Mouse (Mus musculus): ENCODE measurements at regions not wholly inside any gene's neighbourhood (a gene's known extent, or its start where the extent isn't known, plus 50 kb on each side); places are given as distances from the start of the nearest gene placed in this dataset.

DNA sequence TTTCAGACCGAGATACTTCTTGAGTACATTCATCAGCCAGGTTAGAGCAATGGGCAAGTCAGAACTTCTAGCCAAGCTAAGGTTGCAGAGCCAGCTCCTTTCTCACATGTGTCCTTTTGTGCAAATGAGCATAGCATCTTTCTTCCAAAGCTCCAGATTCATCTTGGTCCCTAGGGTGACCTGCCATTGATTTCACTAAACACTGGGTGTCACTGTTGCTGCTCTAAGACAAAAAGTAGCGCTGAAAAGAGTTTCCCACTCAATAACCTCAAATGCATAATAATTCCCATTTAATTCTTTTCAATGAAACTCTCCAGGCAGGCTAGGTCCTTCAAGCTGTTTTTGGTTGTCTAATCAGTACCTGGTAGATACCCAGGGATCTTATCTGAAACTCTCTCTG, 688.6 kb upstream of the BB014433 start:
- Histone ChIP-seq H3K4me3 (no peak overlapping the region), H3K9me3 (replicated peaks) (no peaks in the 10 kb centered on the region), H3K27ac (no peak overlapping the region), H3K27me3 (no peaks in the 10 kb centered on the region), H3K4me1 (no peaks in the 10 kb centered on the region), H3K4me2 (no peak overlapping the region), H3K9ac (no peak overlapping the region), H3K36me3 (ENCODE audit: poor library complexity, severe bottlenecking) (no peaks in the 10 kb centered on the region)
- 60% methylated on average over 2 of the region's 2 CpGs for WGBS
- no peak for ATAC-seq

DNA sequence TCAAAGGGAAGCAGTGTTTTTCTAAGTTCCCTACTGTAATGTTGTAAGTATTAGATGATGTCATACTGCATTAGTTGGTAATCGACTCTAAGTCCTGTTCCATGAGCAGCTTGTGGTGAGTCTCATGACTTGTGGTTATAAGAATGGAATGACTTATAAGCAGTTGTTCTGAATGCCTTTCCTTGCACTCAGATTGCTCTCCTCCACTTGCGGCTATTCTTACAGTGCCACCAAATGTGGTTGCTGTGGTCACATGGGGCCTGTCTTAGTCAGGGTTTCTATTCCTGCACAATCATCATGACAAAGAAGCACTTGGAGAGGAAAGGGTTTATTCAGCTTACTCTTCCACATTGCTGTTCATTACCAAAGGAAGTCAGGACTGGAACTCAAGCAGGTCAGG, 685.4 kb upstream of the BB014433 start:
- Histone ChIP-seq H3K27ac (no peak overlapping the region), H3K9ac (no peak overlapping the region), H3K27me3 (no peaks in the 10 kb centered on the region), H3K9me3 (replicated peaks) (no peaks in the 10 kb centered on the region), H3K4me3 (no peak overlapping the region), H3K4me1 (no peaks in the 10 kb centered on the region), H3K4me2 (no peak overlapping the region), H3K36me3 (ENCODE audit: poor library complexity, severe bottlenecking) (no peaks in the 10 kb centered on the region)
- no peak for ATAC-seq
- 81% methylated on average over 2 of the region's 2 CpGs for WGBS

DNA sequence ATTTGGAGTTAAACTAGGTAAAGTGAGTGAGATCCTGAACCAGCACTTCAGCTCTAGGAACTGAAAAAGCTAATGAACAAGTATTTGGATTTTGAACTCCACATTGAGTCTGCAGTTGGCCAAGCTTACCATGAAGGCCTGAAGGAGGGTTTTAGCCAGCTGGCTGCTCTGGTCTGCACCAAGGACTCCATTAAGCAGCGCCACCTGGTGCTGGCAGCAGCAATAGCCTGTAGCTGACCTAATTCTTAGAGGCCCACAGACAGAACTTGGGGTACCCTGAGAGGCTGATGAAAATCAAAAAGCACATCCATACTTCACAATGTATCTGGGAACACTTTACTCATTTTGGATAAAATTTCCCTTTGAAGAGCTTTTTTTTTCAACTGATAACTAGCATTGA, 683.2 kb upstream of the BB014433 start:
- 0 out of 2 replicates have a peak, but pooled peaks have one; percentile 55 for ATAC-seq

DNA sequence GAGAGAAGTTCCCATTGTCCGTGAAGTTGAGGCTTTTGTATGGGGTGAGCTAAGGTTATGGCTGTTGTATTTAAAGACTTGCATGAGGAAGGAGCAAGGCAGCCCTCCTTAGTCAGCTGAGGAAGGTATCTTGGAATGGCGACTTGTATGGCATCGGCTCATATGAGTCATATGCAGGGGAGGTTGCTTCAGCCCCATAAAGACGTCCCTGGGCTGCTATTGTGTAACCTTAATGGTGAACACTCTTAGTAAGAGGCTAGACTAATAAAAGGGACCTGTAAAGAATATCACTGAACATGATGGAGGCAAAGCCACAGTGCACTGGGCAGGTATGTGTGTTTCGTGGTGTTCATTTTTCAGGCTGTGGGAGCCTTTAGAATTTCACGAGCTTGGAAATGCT, 680.4 kb upstream of the BB014433 start:
- no peak overlapping the region for H3K9ac ChIP-seq
- H3K27ac ChIP-seq: no peak overlapping the region
- WGBS: 88% methylated on average over 6 of the region's 6 CpGs
- H3K9me3 ChIP-seq (replicated peaks): no peaks in the 10 kb centered on the region
- no peaks in the 10 kb centered on the region for H3K27me3 ChIP-seq
- no peak overlapping the region for H3K4me2 ChIP-seq
- H3K4me3 ChIP-seq: no peak overlapping the region
- no peak for ATAC-seq
- no peaks in the 10 kb centered on the region for H3K4me1 ChIP-seq
- H3K36me3 ChIP-seq (ENCODE audit: poor library complexity, severe bottlenecking): no peaks in the 10 kb centered on the region

More for the DNA sequence above, 683.2 kb upstream of the BB014433 start:
- H3K4me3 ChIP-seq: no peak overlapping the region
- no peak overlapping the region for H3K27ac ChIP-seq
- H3K4me2 ChIP-seq: no peak overlapping the region
- whole genome bisulfite sequencing: 7% methylated on average over 1 of the region's 1 CpGs
- no peaks in the 10 kb centered on the region for H3K36me3 ChIP-seq (ENCODE audit: poor library complexity, severe bottlenecking)
- no peaks in the 10 kb centered on the region for H3K9me3 ChIP-seq (replicated peaks)
- H3K27me3 ChIP-seq: no peaks in the 10 kb centered on the region
- no peak overlapping the region for H3K9ac ChIP-seq
- H3K4me1 ChIP-seq: no peaks in the 10 kb centered on the region

All from forebrain, embryonic 13.5 days (tissue).